Mouse (Mus musculus) liver, embryonic 14.5 days (tissue): ENCODE measurements around the gene Apobec3.

Experiments used
- CTCF ChIP-seq: IDR thresholded peaks from 2 replicates; pipeline ENCODE4 v1.5.1; 2016; ENCODE audit warnings: antibody characterized with exemption, low read depth, control low read depth
- EP300 ChIP-seq: IDR thresholded peaks from 2 replicates; pipeline ENCODE4 v1.6.1; 2016; ENCODE audit warnings: antibody characterized with exemption, low read depth

DNA sequence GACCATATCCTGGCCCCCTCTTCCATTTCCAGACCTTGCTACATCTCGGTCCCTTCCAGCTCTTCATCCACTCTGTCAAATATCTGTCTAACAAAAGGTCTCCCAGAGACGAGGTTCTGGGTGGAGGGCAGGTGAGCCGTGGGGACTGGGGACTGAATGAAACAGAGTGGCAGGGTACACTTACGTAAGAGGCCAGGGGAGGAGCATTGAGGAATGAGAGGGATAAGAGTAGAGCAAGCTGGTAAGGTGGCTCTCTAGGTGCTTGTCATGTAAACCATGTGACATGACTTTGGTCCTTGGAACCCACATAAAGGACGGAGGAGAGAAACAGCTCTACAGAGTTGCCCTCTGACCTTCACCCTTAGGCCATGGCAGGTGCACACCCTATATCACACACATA, 7.5 kb downstream of the Apobec3 start:
- TF ChIP-seq CTCF (no peak), EP300 (no peak)
